Mouse (Mus musculus): Measurements from ENCODE around the gene Vps8. TPM values are rescaled to one million over a fixed set of nuclear protein-coding genes. Genes with fewer than 3 reads are reported as not detected.
A peak's percentile ranks its signal among the peaks of the same experiment; 100 is the strongest.

Gene Vps8
- polyA plus RNA-seq, 1 experiment: 9.1 TPM

DNA sequence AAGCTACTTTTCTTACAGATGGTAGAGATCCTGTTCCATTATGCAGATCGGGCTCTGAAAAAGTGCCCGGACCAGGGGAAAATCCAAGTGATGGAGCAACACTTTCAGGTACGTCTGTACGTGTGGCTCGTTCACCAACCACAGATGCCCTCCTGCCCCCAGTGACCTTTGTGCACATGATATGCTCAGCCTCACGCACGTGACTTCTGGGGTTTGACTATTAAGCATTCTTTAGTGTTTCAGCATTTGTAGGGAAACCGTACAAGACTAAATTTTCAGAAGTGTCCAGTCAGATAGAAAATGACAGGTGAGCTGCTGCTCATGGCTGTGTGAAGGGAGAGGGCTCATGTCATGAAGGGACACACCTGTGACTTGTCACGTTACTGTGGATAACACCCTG, 55.5 kb downstream of the Vps8 start:
- Histone ChIP-seq H3K4me3 (ENCODE audit: insufficient read depth, poor library complexity, severe bottlenecking) (no peak overlapping the region), H3K79me3 (ENCODE audit: low read depth) (no peaks in the 10 kb centered on the region), H3K27me3 (ENCODE audit: control insufficient read depth, insufficient read depth, insufficient read length) (no peaks in the 10 kb centered on the region), H3K36me3 (ENCODE audit: control insufficient read depth, insufficient read depth) (peaks cover 12% of the 10 kb centered on the region), H3K79me2 (ENCODE audit: control insufficient read depth, insufficient read depth) (no peaks in the 10 kb centered on the region), H3ac (ENCODE audit: control insufficient read depth, insufficient read length, low read depth) (no peak overlapping the region)
- TF ChIP-seq CEBPB (IDR thresholded peaks at IDR 0.05; ENCODE audit: low read depth) (no peak), FOSL1 (IDR thresholded peaks at IDR 0.05; ENCODE audit: insufficient read depth, low read length, poor library complexity, severe bottlenecking) (no peak), MAX (IDR thresholded peaks at IDR 0.05) (no peak), USF1 (IDR thresholded peaks at IDR 0.05; ENCODE audit: low read depth) (no peak), MYOD1 (IDR thresholded peaks at IDR 0.05; ENCODE audit: control insufficient read depth, insufficient read length, low read depth) (no peak), MYOG (IDR thresholded peaks at IDR 0.05; ENCODE audit: control insufficient read depth, extremely low read depth, insufficient read length) (no peak), CTCF (IDR thresholded peaks at IDR 0.05; ENCODE audit: control insufficient read depth, insufficient read depth, insufficient read length) (no peak)

DNA sequence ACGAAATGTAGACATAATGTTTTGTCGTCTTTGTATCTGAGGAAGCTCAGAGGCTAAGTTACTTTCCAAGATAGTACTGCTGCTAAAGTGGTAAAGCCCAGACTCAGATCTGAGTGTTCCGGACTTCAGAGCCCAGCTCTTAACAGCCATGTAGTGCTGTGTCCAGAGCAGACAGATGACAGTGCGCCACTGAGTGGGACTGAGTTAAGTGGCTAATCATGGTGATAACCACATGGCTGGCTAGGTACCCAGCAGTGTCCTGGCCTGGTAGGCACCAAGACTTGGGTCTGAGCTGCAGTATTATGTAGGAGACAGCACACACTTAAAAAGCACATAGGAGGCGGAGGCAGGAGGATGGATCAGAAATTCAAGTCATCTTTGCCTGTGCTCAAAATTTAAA, 60.9 kb downstream of the Vps8 start:
- TF ChIP-seq FOSL1 (IDR thresholded peaks at IDR 0.05; ENCODE audit: insufficient read depth, low read length, poor library complexity, severe bottlenecking) (no peak), CEBPB (IDR thresholded peaks at IDR 0.05; ENCODE audit: low read depth) (no peak)
- no peaks in the 10 kb centered on the region for H3K27me3 ChIP-seq (ENCODE audit: control insufficient read depth, insufficient read depth, insufficient read length)
- no peak overlapping the region for H3K4me3 ChIP-seq (ENCODE audit: insufficient read depth, poor library complexity, severe bottlenecking)

DNA sequence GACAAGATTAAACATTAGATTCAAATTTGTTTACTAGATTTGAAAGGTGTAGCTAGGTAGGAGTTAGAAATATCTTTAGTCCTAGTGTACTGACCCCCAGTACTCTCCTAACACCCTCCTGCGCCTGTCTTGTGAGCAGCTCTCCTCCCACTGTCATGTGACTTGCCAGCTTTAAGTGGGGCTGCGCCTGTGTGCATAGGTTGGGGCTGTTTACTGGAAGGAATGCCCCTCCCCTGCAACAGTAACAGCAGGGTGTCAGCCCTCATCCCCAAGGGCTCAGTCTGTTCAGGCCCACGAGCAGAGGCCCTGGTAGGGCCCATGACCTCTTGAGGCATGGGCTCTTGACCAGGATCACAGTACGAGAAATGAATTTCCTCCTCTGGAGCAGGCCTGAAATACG, 62.8 kb downstream of the Vps8 start:
- H3K79me2 ChIP-seq (ENCODE audit: control insufficient read depth, insufficient read depth): no peaks in the 10 kb centered on the region
- no peak overlapping the region for H3K4me3 ChIP-seq (ENCODE audit: insufficient read depth, poor library complexity, severe bottlenecking)
- no peak overlapping the region for H3ac ChIP-seq (ENCODE audit: control insufficient read depth, insufficient read length, low read depth)
- H3K79me3 ChIP-seq (ENCODE audit: low read depth): no peaks in the 10 kb centered on the region
- no peak for TF ChIP-seq MYOD1 (IDR thresholded peaks at IDR 0.05; ENCODE audit: control insufficient read depth, insufficient read length, low read depth)
- no peak for TF ChIP-seq CTCF (IDR thresholded peaks at IDR 0.05; ENCODE audit: control insufficient read depth, insufficient read depth, insufficient read length)
- no peak for TF ChIP-seq MAX (IDR thresholded peaks at IDR 0.05)
- TF ChIP-seq USF1 (IDR thresholded peaks at IDR 0.05; ENCODE audit: low read depth): no peak
- no peak for TF ChIP-seq CEBPB (IDR thresholded peaks at IDR 0.05; ENCODE audit: low read depth)
- TF ChIP-seq MYOG (IDR thresholded peaks at IDR 0.05; ENCODE audit: control insufficient read depth, extremely low read depth, insufficient read length): no peak
- TF ChIP-seq FOSL1 (IDR thresholded peaks at IDR 0.05; ENCODE audit: insufficient read depth, low read length, poor library complexity, severe bottlenecking): no peak
- H3K36me3 ChIP-seq (ENCODE audit: control insufficient read depth, insufficient read depth): peaks cover 14% of the 10 kb centered on the region
- H3K27me3 ChIP-seq (ENCODE audit: control insufficient read depth, insufficient read depth, insufficient read length): no peaks in the 10 kb centered on the region

More for the DNA sequence above, 60.9 kb downstream of the Vps8 start:
- H3K36me3 ChIP-seq (ENCODE audit: control insufficient read depth, insufficient read depth): peaks cover 19% of the 10 kb centered on the region
- H3K79me2 ChIP-seq (ENCODE audit: control insufficient read depth, insufficient read depth): no peaks in the 10 kb centered on the region
- no peaks in the 10 kb centered on the region for H3K79me3 ChIP-seq (ENCODE audit: low read depth)
- no peak overlapping the region for H3ac ChIP-seq (ENCODE audit: control insufficient read depth, insufficient read length, low read depth)

DNA sequence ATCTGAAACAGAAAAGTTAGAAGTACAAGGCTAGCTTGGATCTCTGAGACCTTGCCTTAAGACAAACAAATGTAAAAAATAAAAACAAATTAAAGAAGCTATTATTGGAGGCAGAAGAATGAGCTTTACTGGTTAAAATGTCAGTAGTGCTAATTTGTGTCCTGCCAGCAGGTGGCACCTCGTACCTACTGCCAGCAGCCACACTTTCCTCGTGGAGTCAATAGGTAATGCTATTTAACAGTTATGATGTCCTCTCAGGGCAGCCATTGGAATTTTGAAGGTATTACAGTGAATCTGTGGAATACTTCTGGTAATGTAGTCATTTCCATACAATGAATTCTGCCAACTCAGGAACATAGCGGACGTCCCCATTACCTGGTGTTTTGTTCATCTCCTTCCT, 65.5 kb downstream of the Vps8 start:
- H3K36me3 ChIP-seq (ENCODE audit: control insufficient read depth, insufficient read depth): peaks cover 6% of the 10 kb centered on the region
- peak; percentile 50 for TF ChIP-seq CTCF (IDR thresholded peaks at IDR 0.05; ENCODE audit: control insufficient read depth, insufficient read depth, insufficient read length)
- no peak for TF ChIP-seq MAX (IDR thresholded peaks at IDR 0.05)
- H3ac ChIP-seq (ENCODE audit: control insufficient read depth, insufficient read length, low read depth): no peak overlapping the region
- no peak overlapping the region for H3K4me3 ChIP-seq (ENCODE audit: insufficient read depth, poor library complexity, severe bottlenecking)
- no peaks in the 10 kb centered on the region for H3K27me3 ChIP-seq (ENCODE audit: control insufficient read depth, insufficient read depth, insufficient read length)
- H3K79me3 ChIP-seq (ENCODE audit: low read depth): no peaks in the 10 kb centered on the region
- no peaks in the 10 kb centered on the region for H3K79me2 ChIP-seq (ENCODE audit: control insufficient read depth, insufficient read depth)

DNA sequence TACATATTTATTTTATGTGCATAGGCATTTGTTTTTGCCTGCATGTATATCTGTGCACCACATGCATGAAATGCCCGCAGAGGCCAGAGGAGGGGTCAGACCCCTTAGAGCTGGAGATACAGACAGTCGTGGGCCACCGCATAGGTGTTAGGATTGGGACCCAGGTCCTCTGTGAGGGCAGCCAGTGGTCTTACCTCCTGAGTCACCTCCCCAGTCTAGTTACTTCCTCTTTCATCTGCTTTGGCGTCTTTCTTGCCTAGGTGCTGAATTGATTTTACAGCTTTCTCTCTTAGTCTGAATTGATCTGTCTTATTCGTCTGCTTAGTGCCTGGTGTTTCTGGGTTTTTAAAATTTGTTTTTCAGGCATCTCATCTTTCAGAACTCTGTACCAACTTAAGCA, 69.4 kb downstream of the Vps8 start:
- no peaks in the 10 kb centered on the region for H3K79me3 ChIP-seq (ENCODE audit: low read depth)
- no peak for TF ChIP-seq MYOG (IDR thresholded peaks at IDR 0.05; ENCODE audit: control insufficient read depth, extremely low read depth, insufficient read length)
- TF ChIP-seq FOSL1 (IDR thresholded peaks at IDR 0.05; ENCODE audit: insufficient read depth, low read length, poor library complexity, severe bottlenecking): no peak
- TF ChIP-seq USF1 (IDR thresholded peaks at IDR 0.05; ENCODE audit: low read depth): no peak
- TF ChIP-seq CTCF (IDR thresholded peaks at IDR 0.05; ENCODE audit: control insufficient read depth, insufficient read depth, insufficient read length): no peak
- TF ChIP-seq MYOD1 (IDR thresholded peaks at IDR 0.05; ENCODE audit: control insufficient read depth, insufficient read length, low read depth): no peak
- TF ChIP-seq CEBPB (IDR thresholded peaks at IDR 0.05; ENCODE audit: low read depth): no peak
- no peak for TF ChIP-seq MAX (IDR thresholded peaks at IDR 0.05)
- H3K27me3 ChIP-seq (ENCODE audit: control insufficient read depth, insufficient read depth, insufficient read length): no peaks in the 10 kb centered on the region
- no peak overlapping the region for H3K4me3 ChIP-seq (ENCODE audit: insufficient read depth, poor library complexity, severe bottlenecking)
- H3ac ChIP-seq (ENCODE audit: control insufficient read depth, insufficient read length, low read depth): no peak overlapping the region
- no peaks in the 10 kb centered on the region for H3K79me2 ChIP-seq (ENCODE audit: control insufficient read depth, insufficient read depth)
- H3K36me3 ChIP-seq (ENCODE audit: control insufficient read depth, insufficient read depth): peaks cover 3% of the 10 kb centered on the region

DNA sequence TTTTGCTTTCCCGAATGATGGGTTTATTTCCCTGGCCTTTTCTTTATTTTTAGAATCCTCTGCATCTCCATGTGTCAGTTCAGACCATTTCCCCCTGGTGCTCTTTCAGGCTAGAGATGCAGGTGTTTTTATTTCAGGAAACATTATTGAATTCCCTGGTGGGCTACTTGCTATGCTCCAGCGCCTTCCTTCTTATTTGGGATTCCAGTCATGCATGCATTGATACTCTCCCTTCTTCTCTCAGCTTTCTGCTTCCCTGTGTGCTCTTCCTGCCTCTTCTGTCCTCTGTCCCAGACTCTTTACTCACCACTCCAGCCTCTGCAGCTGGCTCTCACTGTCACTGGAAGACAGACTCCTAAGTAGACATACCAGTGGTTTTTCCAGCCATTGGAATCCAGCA, 70.0 kb downstream of the Vps8 start:
- no peaks in the 10 kb centered on the region for H3K27me3 ChIP-seq (ENCODE audit: control insufficient read depth, insufficient read depth, insufficient read length)
- H3K79me2 ChIP-seq (ENCODE audit: control insufficient read depth, insufficient read depth): no peaks in the 10 kb centered on the region
- H3K36me3 ChIP-seq (ENCODE audit: control insufficient read depth, insufficient read depth): peaks cover 3% of the 10 kb centered on the region
- no peak overlapping the region for H3ac ChIP-seq (ENCODE audit: control insufficient read depth, insufficient read length, low read depth)
- TF ChIP-seq MYOD1 (IDR thresholded peaks at IDR 0.05; ENCODE audit: control insufficient read depth, insufficient read length, low read depth) (no peak), FOSL1 (IDR thresholded peaks at IDR 0.05; ENCODE audit: insufficient read depth, low read length, poor library complexity, severe bottlenecking) (no peak), MAX (IDR thresholded peaks at IDR 0.05) (no peak), CTCF (IDR thresholded peaks at IDR 0.05; ENCODE audit: control insufficient read depth, insufficient read depth, insufficient read length) (no peak), CEBPB (IDR thresholded peaks at IDR 0.05; ENCODE audit: low read depth) (no peak), MYOG (IDR thresholded peaks at IDR 0.05; ENCODE audit: control insufficient read depth, extremely low read depth, insufficient read length) (no peak), USF1 (IDR thresholded peaks at IDR 0.05; ENCODE audit: low read depth) (no peak)
- no peak overlapping the region for H3K4me3 ChIP-seq (ENCODE audit: insufficient read depth, poor library complexity, severe bottlenecking)
- H3K79me3 ChIP-seq (ENCODE audit: low read depth): no peaks in the 10 kb centered on the region

Data from C2C12 (cell line).